Mouse (Mus musculus) testis, adult 2 months (tissue): ENCODE results near the gene Syngr2.
A peak's percentile ranks its signal among the peaks of the same experiment; 100 is the strongest.

Experiments
- CTCF ChIP-seq: fragments of 200-500 bp; IDR thresholded peaks from 2 replicates; pipeline ENCODE4 v1.5.1; 2012; ENCODE audit warnings: low read depth, mild to moderate bottlenecking, inconsistent platforms, low read length, moderate library complexity; ENCODE audit not compliant: control insufficient read depth, insufficient read depth, insufficient replicate concordance
- POLR2A ChIP-seq: fragments of 200-500 bp; IDR thresholded peaks from 2 replicates; pipeline ENCODE4 v1.6.1; 2012; ENCODE audit warnings: low read depth, mild to moderate bottlenecking, inconsistent platforms, low read length, moderate library complexity; ENCODE audit not compliant: control insufficient read depth

DNA sequence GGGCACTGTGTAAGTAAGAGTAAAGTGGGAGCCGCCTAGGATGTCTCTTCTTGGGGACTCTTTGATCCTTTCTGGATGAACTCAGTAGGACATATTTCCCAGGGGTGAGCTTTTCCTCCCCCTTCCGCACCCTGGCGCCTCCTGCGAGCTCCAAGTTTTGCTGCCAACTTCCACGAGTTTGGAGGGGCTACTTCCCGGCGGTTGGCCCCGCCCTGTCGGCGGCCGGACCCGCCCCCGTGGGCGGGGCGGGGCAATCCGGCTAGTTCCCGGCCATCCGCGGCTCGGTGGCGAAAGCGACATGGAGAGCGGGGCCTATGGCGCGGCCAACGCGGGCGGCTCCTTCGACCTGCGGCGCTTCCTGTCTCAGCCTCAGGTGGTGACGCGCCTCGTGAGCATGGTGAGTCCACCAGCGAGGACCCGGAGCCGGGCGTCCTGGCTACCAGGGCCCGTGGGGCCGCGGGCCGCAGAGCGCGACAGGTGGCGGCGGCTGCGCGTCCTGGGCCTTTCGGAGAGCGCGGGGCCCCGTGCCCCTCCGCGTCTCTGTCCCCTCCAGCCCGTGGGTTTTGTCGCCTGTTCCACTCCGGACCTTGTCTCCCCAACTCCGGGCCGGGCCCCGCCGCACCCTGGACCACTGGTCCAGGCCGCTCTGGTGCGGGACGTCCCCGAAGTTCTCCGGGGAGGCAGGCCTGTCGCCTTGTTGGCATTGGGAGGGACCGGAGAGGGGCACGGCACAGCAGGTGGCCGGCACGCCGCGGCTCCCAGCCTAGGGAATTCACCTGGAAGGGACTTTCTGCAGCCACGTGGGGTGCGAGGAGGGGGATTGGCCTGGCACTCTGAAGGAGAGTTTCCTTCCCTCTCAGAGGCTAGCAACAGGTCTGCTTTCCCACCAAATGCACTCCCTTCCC lies at the start of gene Syngr2, which contains the start of gene Gm20708:
- TF ChIP-seq POLR2A (peak; percentile 55), CTCF (no peak)
